Comparison of ENCODE assay signal across 8 mouse cellular contexts in genomic region chr7:75781298-75781947, GRCm38 (mm10).
DNase-seq lines count a peak whose midpoint lies in the region; ATAC-seq lines count a peak whose summit lies in the region.

No protein-coding gene starts in this region.

- H3K27ac ChIP-seq in heart, embryonic 11.5 days (ENCODE audit: low read depth, low read length): peak overlapping the region; percentile 22; the same call in 1 of the 2 replicates
- no peak overlapping the region for H3K27ac ChIP-seq in forebrain, embryonic 16.5 days (ENCODE audit: low read length)
- H3K27ac ChIP-seq in liver, embryonic 16.5 days (ENCODE audit: low read length): peak overlapping the region; percentile 57; the same call in 1 of the 2 replicates

- H3K4me1 ChIP-seq in heart, embryonic 11.5 days (ENCODE audit: control insufficient read depth, insufficient read depth, low read length): peaks cover 9% of the 10 kb centered on the region
- no peaks in the 10 kb centered on the region for H3K4me1 ChIP-seq in forebrain, embryonic 16.5 days (replicated peaks; ENCODE audit: control insufficient read depth, insufficient read depth, low read length)
- peaks cover 12% of the 10 kb centered on the region for H3K4me1 ChIP-seq in liver, embryonic 16.5 days (ENCODE audit: control insufficient read depth, low read depth, low read length)

- no peaks in the 10 kb centered on the region for H3K9me3 ChIP-seq in heart, embryonic 11.5 days (replicated peaks; ENCODE audit: control insufficient read depth, low read length)
- no peaks in the 10 kb centered on the region for H3K9me3 ChIP-seq in forebrain, embryonic 16.5 days (ENCODE audit: control insufficient read depth, low read length)
- no peaks in the 10 kb centered on the region for H3K9me3 ChIP-seq in liver, embryonic 16.5 days (replicated peaks; ENCODE audit: control insufficient read depth, low read length)

- H3K36me3 ChIP-seq in heart, embryonic 11.5 days (ENCODE audit: control insufficient read depth, insufficient read depth, low read length): peaks cover 12% of the 10 kb centered on the region
- H3K36me3 ChIP-seq in forebrain, embryonic 16.5 days (ENCODE audit: control insufficient read depth, insufficient read depth): no peaks in the 10 kb centered on the region; the same call in 1 of the 2 replicates
- peaks cover 25% of the 10 kb centered on the region for H3K36me3 ChIP-seq in liver, embryonic 16.5 days (ENCODE audit: control insufficient read depth, insufficient read depth)

- no peaks in the 10 kb centered on the region for H3K27me3 ChIP-seq in heart, embryonic 11.5 days (ENCODE audit: control insufficient read depth, insufficient read depth, low read length)
- H3K27me3 ChIP-seq in forebrain, embryonic 16.5 days (replicated peaks; ENCODE audit: control insufficient read depth, insufficient read depth, low read length): no peaks in the 10 kb centered on the region
- H3K27me3 ChIP-seq in liver, embryonic 16.5 days (ENCODE audit: control insufficient read depth, insufficient read depth, low read depth, low read length): no peaks in the 10 kb centered on the region

- peak overlapping the region; percentile 70 for H3K4me2 ChIP-seq in heart, embryonic 11.5 days
- H3K4me2 ChIP-seq in forebrain, embryonic 16.5 days (ENCODE audit: low read length): peak overlapping the region; percentile 71
- H3K4me2 ChIP-seq in liver, embryonic 16.5 days (ENCODE audit: low read depth, low read length): peak overlapping the region; percentile 81

- intact Hi-C loops in left cerebral cortex, postnatal 36 days (cut with DNase I): no loop called here
- intact Hi-C loops in left cerebral cortex, postnatal 4 days (cut with DNase I): no loop called here

- ATAC-seq in heart, embryonic 11.5 days (replicated peaks; ENCODE audit: insufficient number of reproducible peaks, low FRiP score, low TSS enrichment): 0 out of 2 replicates have a peak, but pooled peaks have one; percentile 1
- ATAC-seq in forebrain, embryonic 16.5 days: peak; percentile 24
- 0 out of 2 replicates have a peak, but pooled peaks have one; percentile 9 for ATAC-seq in liver, embryonic 16.5 days (ENCODE audit: low read depth)

- DNase-seq in heart, adult 11 months: no peak
- peak; percentile 21 for DNase-seq in CD4-positive helper T cell, adult 2 months (ENCODE audit: low read depth, low spot score)
- DNase-seq in urinary bladder, adult 2 months (ENCODE audit: low spot score): no peak
- DNase-seq in left cerebral cortex, postnatal 36 days (ENCODE audit: low spot score in 2 of 2): no peak
- DNase-seq in left cerebral cortex, postnatal 4 days: no peak

- H3K9ac ChIP-seq in heart, embryonic 11.5 days (ENCODE audit: low read depth, low read length): peak overlapping the region; percentile 88
- H3K9ac ChIP-seq in forebrain, embryonic 16.5 days (replicated peaks; ENCODE audit: low read depth, low read length): peak overlapping the region; percentile 66
- peak overlapping the region; percentile 82 for H3K9ac ChIP-seq in liver, embryonic 16.5 days (ENCODE audit: low read depth, low read length)

- peak overlapping the region; percentile 69 for H3K4me3 ChIP-seq in heart, embryonic 11.5 days (ENCODE audit: low read depth, low read length)
- H3K4me3 ChIP-seq in forebrain, embryonic 16.5 days (replicated peaks; ENCODE audit: low read length): peak overlapping the region; percentile 66
- peak overlapping the region; percentile 79 for H3K4me3 ChIP-seq in liver, embryonic 16.5 days (ENCODE audit: low read depth, low read length)

- 9% methylated on average over 13 of the region's 13 CpGs for WGBS in heart, embryonic 11.5 days (ENCODE audit: insufficient replicate concordance)
- 7% methylated on average over 13 of the region's 13 CpGs for WGBS in forebrain, embryonic 16.5 days
- 2% methylated on average over 13 of the region's 13 CpGs for WGBS in liver, embryonic 16.5 days (ENCODE audit: insufficient replicate concordance)
